Mouse (Mus musculus): Measurements from ENCODE around the gene Sync. TPM values are rescaled to one million over a fixed set of nuclear protein-coding genes. Genes with fewer than 3 reads are reported as not detected.

The Sync gene
- polyA plus RNA-seq, 1 experiment: 1.1 TPM

- Histone ChIP-seq H3K27ac (ENCODE audit: insufficient read depth, low read length) (no peak overlapping the region), H3K4me3 (ENCODE audit: insufficient read depth, low read length) (no peak overlapping the region), H3K4me1 (ENCODE audit: control insufficient read depth, insufficient read depth, low read length) (peaks cover 5% of the 10 kb centered on the region; the same call in 1 of the 2 replicates)
- TF ChIP-seq CTCF (IDR thresholded peaks at IDR 0.05; ENCODE audit: extremely low read depth, insufficient read depth, low read length) (no peak), POLR2A (IDR thresholded peaks at IDR 0.05; ENCODE audit: extremely low read depth, insufficient read depth, low read length) (no peak)
These were observed 33.5 kb downstream of the Sync start for GRCm38 (mm10) chr4:129320876-129321275.

- TF ChIP-seq POLR2A (IDR thresholded peaks at IDR 0.05; ENCODE audit: extremely low read depth, insufficient read depth, low read length) (no peak), CTCF (IDR thresholded peaks at IDR 0.05; ENCODE audit: extremely low read depth, insufficient read depth, low read length) (no peak)
- Histone ChIP-seq H3K27ac (ENCODE audit: insufficient read depth, low read length) (no peak overlapping the region), H3K4me3 (ENCODE audit: insufficient read depth, low read length) (no peak overlapping the region), H3K4me1 (ENCODE audit: control insufficient read depth, insufficient read depth, low read length) (peaks cover 5% of the 10 kb centered on the region; the same call in 1 of the 2 replicates)
These were observed 34.6 kb downstream of the Sync start for GRCm38 (mm10) chr4:129322042-129322441.

GRCm38 (mm10) chr4:129323491-129323890 is 36.1 kb downstream of the Sync start:
- Histone ChIP-seq H3K4me1 (ENCODE audit: control insufficient read depth, insufficient read depth, low read length) (peaks cover 5% of the 10 kb centered on the region; the same call in 1 of the 2 replicates), H3K4me3 (ENCODE audit: insufficient read depth, low read length) (no peak overlapping the region), H3K27ac (ENCODE audit: insufficient read depth, low read length) (no peak overlapping the region)
- TF ChIP-seq CTCF (IDR thresholded peaks at IDR 0.05; ENCODE audit: extremely low read depth, insufficient read depth, low read length) (no peak), POLR2A (IDR thresholded peaks at IDR 0.05; ENCODE audit: extremely low read depth, insufficient read depth, low read length) (no peak)

GRCm38 (mm10) chr4:129324756-129325155 is 37.3 kb downstream of the Sync start:
- Histone ChIP-seq H3K27ac (ENCODE audit: insufficient read depth, low read length) (no peak overlapping the region), H3K4me3 (ENCODE audit: insufficient read depth, low read length) (no peak overlapping the region), H3K4me1 (ENCODE audit: control insufficient read depth, insufficient read depth, low read length) (peaks cover 5% of the 10 kb centered on the region; the same call in 1 of the 2 replicates)
- TF ChIP-seq CTCF (IDR thresholded peaks at IDR 0.05; ENCODE audit: extremely low read depth, insufficient read depth, low read length) (no peak), POLR2A (IDR thresholded peaks at IDR 0.05; ENCODE audit: extremely low read depth, insufficient read depth, low read length) (no peak)

- Histone ChIP-seq H3K4me1 (ENCODE audit: control insufficient read depth, insufficient read depth, low read length) (peaks cover 5% of the 10 kb centered on the region; the same call in 1 of the 2 replicates), H3K4me3 (ENCODE audit: insufficient read depth, low read length) (no peak overlapping the region)
- TF ChIP-seq CTCF (IDR thresholded peaks at IDR 0.05; ENCODE audit: extremely low read depth, insufficient read depth, low read length): no peak
- TF ChIP-seq POLR2A (IDR thresholded peaks at IDR 0.05; ENCODE audit: extremely low read depth, insufficient read depth, low read length): no peak
These were observed 38.8 kb downstream of the Sync start for GRCm38 (mm10) chr4:129326191-129326590.

GRCm38 (mm10) chr4:129332846-129333245 is 45.4 kb downstream of the Sync start:
- H3K4me3 ChIP-seq (ENCODE audit: insufficient read depth, low read length): no peak overlapping the region

More at GRCm38 (mm10) chr4:129326191-129326590, 38.8 kb downstream of the Sync start:
- H3K27ac ChIP-seq (ENCODE audit: insufficient read depth, low read length): no peak overlapping the region

GRCm38 (mm10) chr4:129334677-129335215 is 47.3 kb downstream of the Sync start:
- H3K4me1 ChIP-seq (ENCODE audit: control insufficient read depth, insufficient read depth, low read length): peaks cover 2% of the 10 kb centered on the region
- peak overlapping the region; percentile 91 for H3K27ac ChIP-seq (ENCODE audit: insufficient read depth, low read length)
- TF ChIP-seq POLR2A (IDR thresholded peaks at IDR 0.05; ENCODE audit: extremely low read depth, insufficient read depth, low read length) (no peak), CTCF (IDR thresholded peaks at IDR 0.05; ENCODE audit: extremely low read depth, insufficient read depth, low read length) (no peak)
- H3K4me3 ChIP-seq (ENCODE audit: insufficient read depth, low read length): peak overlapping the region; percentile 71

More at GRCm38 (mm10) chr4:129332846-129333245, 45.4 kb downstream of the Sync start:
- H3K27ac ChIP-seq (ENCODE audit: insufficient read depth, low read length): no peak overlapping the region
- H3K4me1 ChIP-seq (ENCODE audit: control insufficient read depth, insufficient read depth, low read length): peaks cover 2% of the 10 kb centered on the region
- TF ChIP-seq CTCF (IDR thresholded peaks at IDR 0.05; ENCODE audit: extremely low read depth, insufficient read depth, low read length): no peak

- TF ChIP-seq POLR2A (IDR thresholded peaks at IDR 0.05; ENCODE audit: extremely low read depth, insufficient read depth, low read length) (peak; percentile 59; the same call in 1 of the 2 replicates), CTCF (IDR thresholded peaks at IDR 0.05; ENCODE audit: extremely low read depth, insufficient read depth, low read length) (no peak)
- peak within 1 kb of the TSS; percentile 95 for H3K27ac ChIP-seq (ENCODE audit: insufficient read depth, low read length)
These were observed 48.0 kb downstream of the Sync start, which contains the start of the genes Rbbp4 and Zbtb8os for GRCm38 (mm10) chr4:129335216-129336074. Gene Rbbp4 (minus strand): TSS chr4:129335370. Gene Zbtb8os (plus strand): TSS chr4:129335695.

GRCm38 (mm10) chr4:129336291-129336690 is 48.9 kb downstream of the Sync start:
- Histone ChIP-seq H3K4me1 (ENCODE audit: control insufficient read depth, insufficient read depth, low read length) (peaks cover 2% of the 10 kb centered on the region), H3K27ac (ENCODE audit: insufficient read depth, low read length) (no peak overlapping the region), H3K4me3 (ENCODE audit: insufficient read depth, low read length) (peak overlapping the region; percentile 71)
- no peak for TF ChIP-seq CTCF (IDR thresholded peaks at IDR 0.05; ENCODE audit: extremely low read depth, insufficient read depth, low read length)
- no peak for TF ChIP-seq POLR2A (IDR thresholded peaks at IDR 0.05; ENCODE audit: extremely low read depth, insufficient read depth, low read length)

More at GRCm38 (mm10) chr4:129335216-129336074, 48.0 kb downstream of the Sync start, which contains the start of the genes Rbbp4 and Zbtb8os:
- Histone ChIP-seq H3K4me3 (ENCODE audit: insufficient read depth, low read length) (peak within 1 kb of the TSS; percentile 71), H3K4me1 (ENCODE audit: control insufficient read depth, insufficient read depth, low read length) (peaks cover 2% of the 10 kb centered on the region)

All from cortical plate, adult 2 months (tissue).